Mouse (Mus musculus) E14TG2a.4 (cell line): ENCODE measurements around the gene Ifnar2.

Source experiments
- CTCF ChIP-seq: conservative IDR thresholded peaks from 2 replicates; pipeline ENCODE4 v1.5.1; 2014; ENCODE audit warnings: low read length
- POU5F1 ChIP-seq: IDR thresholded peaks from 2 replicates; pipeline ENCODE4 v1.6.1; 2014; ENCODE audit warnings: low read length, borderline replicate concordance

DNA sequence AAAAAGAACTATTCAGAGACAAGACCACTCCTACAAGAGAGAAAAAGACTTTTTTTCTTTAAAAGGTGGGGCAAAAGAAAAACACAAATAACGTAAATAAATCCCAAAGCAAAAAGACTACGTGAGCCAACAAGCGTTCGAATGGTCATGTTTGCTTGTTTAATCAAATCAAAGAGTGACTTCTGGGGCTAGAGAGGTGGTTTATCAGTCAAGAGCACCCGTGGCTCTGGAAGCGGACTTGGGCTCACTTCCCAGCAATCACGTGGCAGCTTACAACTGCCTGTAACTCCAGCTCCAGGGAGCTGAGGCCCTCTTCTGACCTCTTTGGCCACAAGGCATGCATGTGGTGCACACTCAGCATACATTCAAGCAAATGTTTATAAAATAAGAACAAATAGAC is 68.8 kb downstream of the Ifnar2 start:
- TF ChIP-seq CTCF = no peak
- no peak for TF ChIP-seq POU5F1
